Mouse (Mus musculus): ENCODE measurements around the gene Pla2r1. TPM values are rescaled to one million over a fixed set of nuclear protein-coding genes. Genes with fewer than 3 reads are reported as not detected.
A peak's percentile ranks its signal among the peaks of the same experiment; 100 is the strongest.

Pla2r1 gene
- polyA plus RNA-seq (2014; fragmentation: Nextera tagmentation; extraction: Ambion mirVana), result 2.5 and 3.2 TPM in 2 replicates

GRCm38 (mm10) chr2:60552902-60553682 is at the start of gene Pla2r1:
Pla2r1 (minus strand) TSS chr2:60553308.
- H3K36me3 ChIP-seq (replicated peaks; ENCODE audit: control insufficient read depth, insufficient read depth, low read depth, low read length), result no peaks in the 10 kb centered on the region
- H3K27me3 ChIP-seq (ENCODE audit: control insufficient read depth, insufficient read depth, low read length), result no peaks in the 10 kb centered on the region
- peak; percentile 70 for DNase-seq (ENCODE audit: low spot score)
- ATAC-seq (replicated peaks; ENCODE audit: insufficient number of reproducible peaks, low FRiP score, low TSS enrichment, low read depth), result peak; percentile 72
- no peaks in the 10 kb centered on the region for H3K9me3 ChIP-seq (replicated peaks; ENCODE audit: control insufficient read depth, low read length)
- peak within 1 kb of the TSS; percentile 67 for H3K4me2 ChIP-seq (ENCODE audit: low read depth, low read length)
- WGBS, result 2% methylated on average over 33 of the region's 33 CpGs
- no peak within 1 kb of the TSS for H3K27ac ChIP-seq (replicated peaks; ENCODE audit: low read depth, low read length)
- peak within 1 kb of the TSS; percentile 35 for H3K4me3 ChIP-seq (ENCODE audit: low read depth, low read length)
- H3K4me1 ChIP-seq (ENCODE audit: control insufficient read depth, insufficient read depth, low read length), result no peaks in the 10 kb centered on the region
- peak within 1 kb of the TSS; percentile 34 for H3K9ac ChIP-seq (replicated peaks; ENCODE audit: low read length)

GRCm38 (mm10) chr2:60601326-60601725 is 48.2 kb upstream of the Pla2r1 start:
- H3K9me3 ChIP-seq (replicated peaks; ENCODE audit: control insufficient read depth, low read length), result no peaks in the 10 kb centered on the region
- ATAC-seq (replicated peaks; ENCODE audit: insufficient number of reproducible peaks, low FRiP score, low TSS enrichment, low read depth), result no peak
- no peak overlapping the region for H3K27ac ChIP-seq (replicated peaks; ENCODE audit: low read depth, low read length)
- no peaks in the 10 kb centered on the region for H3K36me3 ChIP-seq (replicated peaks; ENCODE audit: control insufficient read depth, insufficient read depth, low read depth, low read length)
- 82% methylated on average over 2 of the region's 2 CpGs for WGBS
- H3K4me2 ChIP-seq (ENCODE audit: low read depth, low read length), result no peak overlapping the region
- H3K27me3 ChIP-seq (ENCODE audit: control insufficient read depth, insufficient read depth, low read length), result no peaks in the 10 kb centered on the region
- no peak overlapping the region for H3K4me3 ChIP-seq (ENCODE audit: low read depth, low read length)
- H3K9ac ChIP-seq (replicated peaks; ENCODE audit: low read length), result no peak overlapping the region
- H3K4me1 ChIP-seq (ENCODE audit: control insufficient read depth, insufficient read depth, low read length), result no peaks in the 10 kb centered on the region
- no peak for DNase-seq (ENCODE audit: low spot score)

- Histone ChIP-seq H3K9me3 (replicated peaks; ENCODE audit: control insufficient read depth, low read length) (no peaks in the 10 kb centered on the region), H3K4me3 (ENCODE audit: low read depth, low read length) (no peak overlapping the region), H3K4me2 (ENCODE audit: low read depth, low read length) (no peak overlapping the region), H3K27ac (replicated peaks; ENCODE audit: low read depth, low read length) (no peak overlapping the region), H3K27me3 (ENCODE audit: control insufficient read depth, insufficient read depth, low read length) (no peaks in the 10 kb centered on the region), H3K9ac (replicated peaks; ENCODE audit: low read length) (no peak overlapping the region), H3K36me3 (replicated peaks; ENCODE audit: control insufficient read depth, insufficient read depth, low read depth, low read length) (no peaks in the 10 kb centered on the region), H3K4me1 (ENCODE audit: control insufficient read depth, insufficient read depth, low read length) (no peaks in the 10 kb centered on the region)
- 93% methylated on average over 2 of the region's 2 CpGs for WGBS
- no peak for ATAC-seq (replicated peaks; ENCODE audit: insufficient number of reproducible peaks, low FRiP score, low TSS enrichment, low read depth)
- DNase-seq (ENCODE audit: low spot score), result no peak
Measured at GRCm38 (mm10) chr2:60600863-60601262, 47.8 kb upstream of the Pla2r1 start.

GRCm38 (mm10) chr2:60583416-60583815 is 30.3 kb upstream of the Pla2r1 start:
- WGBS, result 90% methylated on average over 4 of the region's 4 CpGs
- no peak overlapping the region for H3K4me2 ChIP-seq (ENCODE audit: low read depth, low read length)
- H3K36me3 ChIP-seq (replicated peaks; ENCODE audit: control insufficient read depth, insufficient read depth, low read depth, low read length), result no peaks in the 10 kb centered on the region
- H3K4me3 ChIP-seq (ENCODE audit: low read depth, low read length), result no peak overlapping the region
- H3K27ac ChIP-seq (replicated peaks; ENCODE audit: low read depth, low read length), result no peak overlapping the region
- H3K27me3 ChIP-seq (ENCODE audit: control insufficient read depth, insufficient read depth, low read length), result no peaks in the 10 kb centered on the region
- no peaks in the 10 kb centered on the region for H3K4me1 ChIP-seq (ENCODE audit: control insufficient read depth, insufficient read depth, low read length)
- no peaks in the 10 kb centered on the region for H3K9me3 ChIP-seq (replicated peaks; ENCODE audit: control insufficient read depth, low read length)
- no peak overlapping the region for H3K9ac ChIP-seq (replicated peaks; ENCODE audit: low read length)
- ATAC-seq (replicated peaks; ENCODE audit: insufficient number of reproducible peaks, low FRiP score, low TSS enrichment, low read depth) (no peak), DNase-seq (ENCODE audit: low spot score) (no peak)

- Histone ChIP-seq H3K9ac (replicated peaks; ENCODE audit: low read length) (no peak overlapping the region), H3K4me3 (ENCODE audit: low read depth, low read length) (no peak overlapping the region), H3K4me2 (ENCODE audit: low read depth, low read length) (no peak overlapping the region), H3K27me3 (ENCODE audit: control insufficient read depth, insufficient read depth, low read length) (no peaks in the 10 kb centered on the region), H3K27ac (replicated peaks; ENCODE audit: low read depth, low read length) (no peak overlapping the region), H3K4me1 (ENCODE audit: control insufficient read depth, insufficient read depth, low read length) (no peaks in the 10 kb centered on the region), H3K9me3 (replicated peaks; ENCODE audit: control insufficient read depth, low read length) (no peaks in the 10 kb centered on the region), H3K36me3 (replicated peaks; ENCODE audit: control insufficient read depth, insufficient read depth, low read depth, low read length) (no peaks in the 10 kb centered on the region)
- DNase-seq (ENCODE audit: low spot score) (no peak), ATAC-seq (replicated peaks; ENCODE audit: insufficient number of reproducible peaks, low FRiP score, low TSS enrichment, low read depth) (no peak)
- 60% methylated on average over 4 of the region's 4 CpGs for WGBS
Measured at GRCm38 (mm10) chr2:60554561-60554960, 1.5 kb upstream of the Pla2r1 start.

GRCm38 (mm10) chr2:60552177-60552901 is 769 bp downstream of the Pla2r1 start:
- ATAC-seq (replicated peaks; ENCODE audit: insufficient number of reproducible peaks, low FRiP score, low TSS enrichment, low read depth) (0 out of 2 replicates have a peak, but pooled peaks have one; percentile 18), DNase-seq (ENCODE audit: low spot score) (no peak)
- Histone ChIP-seq H3K4me1 (ENCODE audit: control insufficient read depth, insufficient read depth, low read length) (no peaks in the 10 kb centered on the region), H3K27me3 (ENCODE audit: control insufficient read depth, insufficient read depth, low read length) (no peaks in the 10 kb centered on the region), H3K27ac (replicated peaks; ENCODE audit: low read depth, low read length) (no peak overlapping the region), H3K9ac (replicated peaks; ENCODE audit: low read length) (peak overlapping the region; percentile 34), H3K36me3 (replicated peaks; ENCODE audit: control insufficient read depth, insufficient read depth, low read depth, low read length) (no peaks in the 10 kb centered on the region), H3K4me2 (ENCODE audit: low read depth, low read length) (peak overlapping the region; percentile 67), H3K9me3 (replicated peaks; ENCODE audit: control insufficient read depth, low read length) (no peaks in the 10 kb centered on the region), H3K4me3 (ENCODE audit: low read depth, low read length) (peak overlapping the region; percentile 35)
- WGBS, result 19% methylated on average over 21 of the region's 21 CpGs

GRCm38 (mm10) chr2:60551673-60552072 is 1.4 kb downstream of the Pla2r1 start:
- WGBS, result 38% methylated on average over 2 of the region's 2 CpGs
- H3K4me3 ChIP-seq (ENCODE audit: low read depth, low read length), result no peak overlapping the region
- no peak overlapping the region for H3K27ac ChIP-seq (replicated peaks; ENCODE audit: low read depth, low read length)
- no peaks in the 10 kb centered on the region for H3K27me3 ChIP-seq (ENCODE audit: control insufficient read depth, insufficient read depth, low read length)
- no peak overlapping the region for H3K9ac ChIP-seq (replicated peaks; ENCODE audit: low read length)
- H3K4me1 ChIP-seq (ENCODE audit: control insufficient read depth, insufficient read depth, low read length), result no peaks in the 10 kb centered on the region
- H3K4me2 ChIP-seq (ENCODE audit: low read depth, low read length), result no peak overlapping the region
- H3K36me3 ChIP-seq (replicated peaks; ENCODE audit: control insufficient read depth, insufficient read depth, low read depth, low read length), result no peaks in the 10 kb centered on the region
- ATAC-seq (replicated peaks; ENCODE audit: insufficient number of reproducible peaks, low FRiP score, low TSS enrichment, low read depth) (no peak), DNase-seq (ENCODE audit: low spot score) (no peak)
- H3K9me3 ChIP-seq (replicated peaks; ENCODE audit: control insufficient read depth, low read length), result no peaks in the 10 kb centered on the region

- Histone ChIP-seq H3K36me3 (replicated peaks; ENCODE audit: control insufficient read depth, insufficient read depth, low read depth, low read length) (no peaks in the 10 kb centered on the region), H3K27ac (replicated peaks; ENCODE audit: low read depth, low read length) (no peak overlapping the region), H3K4me1 (ENCODE audit: control insufficient read depth, insufficient read depth, low read length) (no peaks in the 10 kb centered on the region), H3K4me2 (ENCODE audit: low read depth, low read length) (no peak overlapping the region), H3K9ac (replicated peaks; ENCODE audit: low read length) (no peak overlapping the region), H3K9me3 (replicated peaks; ENCODE audit: control insufficient read depth, low read length) (no peaks in the 10 kb centered on the region), H3K4me3 (ENCODE audit: low read depth, low read length) (no peak overlapping the region), H3K27me3 (ENCODE audit: control insufficient read depth, insufficient read depth, low read length) (no peaks in the 10 kb centered on the region)
- ATAC-seq (replicated peaks; ENCODE audit: insufficient number of reproducible peaks, low FRiP score, low TSS enrichment, low read depth) (no peak), DNase-seq (ENCODE audit: low spot score) (no peak)
- 88% methylated on average over 8 of the region's 8 CpGs for WGBS
Measured at GRCm38 (mm10) chr2:60550521-60550920, 2.6 kb downstream of the Pla2r1 start.

Data from embryonic facial prominence, embryonic 11.5 days (tissue).